Mouse (Mus musculus) macrophage (primary cell): Measurements from ENCODE around the gene Raph1. TPM values are rescaled to one million over a fixed set of nuclear protein-coding genes. Genes with fewer than 3 reads are reported as not detected.
A peak's percentile ranks its signal among the peaks of the same experiment; 100 is the strongest.

Source experiments
- H3K27ac ChIP-seq: fragments of 350-480 bp; formaldehyde crosslinking; 2 replicates; pipeline ENCODE4 v1.9.0; 2021
- H3K36me3 ChIP-seq: fragments of 350-480 bp; formaldehyde crosslinking; 2 replicates; pipeline ENCODE4 v1.9.0; 2021; ENCODE audit errors: inconsistent target
- H3K4me3 ChIP-seq: fragments of 350-480 bp; formaldehyde crosslinking; 2 replicates; pipeline ENCODE4 v1.9.0; 2021; ENCODE audit errors: inconsistent target
- H3K79me2 ChIP-seq: fragments of 350-480 bp; formaldehyde crosslinking; 2 replicates; pipeline ENCODE4 v1.9.0; 2021; ENCODE audit errors: inconsistent target
- WGBS: methylation state at CpG from one replicate; pipeline ENCODE4 v1.1.7; 2026; ENCODE audit warnings: inconsistent platforms; ENCODE audit not compliant: missing documents; 5-methylcytosine and 5-hydroxymethylcytosine counted together
- polyA plus RNA-seq: library from polyadenylated mRNA; stranded (reverse); fragments of 250-400 nt; gene quantifications from 3 replicates; pipeline ENCODE4 v1.2.4, GENCODE M21; 2018; ENCODE audit warnings: inconsistent platforms

Gene Raph1
- polyA plus RNA-seq, 1 experiment from 2014 or later = 26.9 TPM

DNA sequence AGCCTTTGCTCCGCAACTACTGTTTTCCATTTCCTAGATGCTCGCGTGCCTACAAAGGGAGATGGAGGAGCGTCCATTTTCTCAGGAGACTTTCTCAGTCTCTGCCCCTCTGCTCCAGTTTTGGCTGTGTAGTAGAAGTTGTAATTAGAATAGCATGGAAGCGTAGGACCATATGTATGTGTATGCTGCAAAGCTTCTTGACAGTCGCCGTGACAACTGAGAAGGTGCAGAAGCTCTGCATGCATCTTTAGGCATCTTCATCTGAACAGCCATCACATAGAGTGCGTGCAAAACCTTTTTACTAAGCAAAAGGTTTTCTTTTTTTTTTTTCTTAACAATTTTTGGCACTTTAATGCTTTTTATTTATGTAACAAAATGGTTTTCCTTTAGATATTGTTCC lies 14.1 kb upstream of the Raph1 start:
- no peaks in the 10 kb centered on the region for H3K36me3 ChIP-seq
- no peak overlapping the region for H3K4me3 ChIP-seq
- peak overlapping the region; percentile 94 for H3K27ac ChIP-seq
- WGBS = 97% methylated on average over 8 of the region's 8 CpGs
- no peaks in the 10 kb centered on the region for H3K79me2 ChIP-seq

DNA sequence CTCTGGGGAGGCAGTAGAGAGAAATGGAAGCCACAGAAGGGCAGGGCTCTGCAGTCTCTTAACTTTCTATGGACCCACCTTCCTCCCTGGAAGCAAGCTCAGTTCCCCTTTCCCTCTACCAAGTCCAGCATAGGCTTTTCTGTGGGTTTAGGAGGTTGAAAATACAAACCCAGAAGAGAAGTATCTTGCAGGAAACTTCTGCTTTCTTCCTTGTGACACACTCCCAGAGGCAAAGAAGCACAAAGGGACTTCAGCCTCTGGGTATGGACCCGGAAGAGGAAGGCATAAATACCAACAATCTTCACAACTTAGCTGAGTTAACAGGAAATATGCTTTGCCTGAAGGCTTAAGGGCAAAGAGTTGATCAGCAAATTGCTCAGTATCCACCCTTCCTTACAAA lies 13.0 kb upstream of the Raph1 start:
- 0% methylated on average over 1 of the region's 1 CpGs for WGBS
- Histone ChIP-seq H3K4me3 (no peak overlapping the region), H3K27ac (peak overlapping the region; percentile 94), H3K36me3 (no peaks in the 10 kb centered on the region), H3K79me2 (no peaks in the 10 kb centered on the region)

DNA sequence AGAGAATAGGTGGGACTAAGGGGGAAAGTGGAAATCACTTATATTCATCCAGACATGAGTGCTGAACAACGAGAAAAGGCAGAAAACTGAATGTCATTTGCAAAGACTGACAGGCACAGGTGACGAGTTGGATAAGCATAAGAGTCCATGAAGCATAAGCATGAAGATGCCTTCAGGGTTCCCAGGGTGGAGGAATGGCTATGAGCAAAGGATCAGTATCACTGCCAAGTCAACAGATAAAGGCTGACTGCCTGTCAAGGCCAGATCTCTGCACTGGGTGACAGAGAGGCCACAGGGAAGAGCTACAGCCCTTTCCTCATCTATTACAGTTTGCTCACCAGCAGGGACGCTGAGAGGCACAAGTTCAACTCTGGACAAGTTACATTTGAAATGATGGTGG lies 5.8 kb upstream of the Raph1 start:
- WGBS = 86% methylated on average over 3 of the region's 3 CpGs
- Histone ChIP-seq H3K27ac (no peak overlapping the region), H3K4me3 (no peak overlapping the region), H3K79me2 (no peaks in the 10 kb centered on the region), H3K36me3 (no peaks in the 10 kb centered on the region)

DNA sequence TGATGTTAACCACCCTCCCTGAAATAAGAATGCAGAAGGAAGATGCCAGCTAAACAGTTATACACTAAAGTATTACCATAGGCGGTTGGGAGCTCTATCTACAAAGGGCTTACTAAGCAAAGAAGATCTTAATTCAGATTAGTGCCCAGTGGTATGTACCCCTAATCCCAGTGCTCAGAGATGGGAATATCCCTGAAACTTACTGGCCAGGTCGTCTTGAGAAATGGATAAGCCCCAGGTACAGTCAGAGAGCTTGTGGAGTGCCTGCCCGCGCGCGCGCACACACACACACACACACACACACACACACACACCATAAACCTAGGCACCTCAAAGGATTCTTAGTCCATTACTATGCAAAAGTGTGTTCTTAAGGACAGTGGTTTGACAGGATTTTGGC lies 2.8 kb upstream of the Raph1 start:
- 86% methylated on average over 7 of the region's 7 CpGs for WGBS
- H3K79me2 ChIP-seq = peaks cover 13% of the 10 kb centered on the region
- H3K27ac ChIP-seq = peak overlapping the region; percentile 2; the same call in 1 of the 2 replicates

DNA sequence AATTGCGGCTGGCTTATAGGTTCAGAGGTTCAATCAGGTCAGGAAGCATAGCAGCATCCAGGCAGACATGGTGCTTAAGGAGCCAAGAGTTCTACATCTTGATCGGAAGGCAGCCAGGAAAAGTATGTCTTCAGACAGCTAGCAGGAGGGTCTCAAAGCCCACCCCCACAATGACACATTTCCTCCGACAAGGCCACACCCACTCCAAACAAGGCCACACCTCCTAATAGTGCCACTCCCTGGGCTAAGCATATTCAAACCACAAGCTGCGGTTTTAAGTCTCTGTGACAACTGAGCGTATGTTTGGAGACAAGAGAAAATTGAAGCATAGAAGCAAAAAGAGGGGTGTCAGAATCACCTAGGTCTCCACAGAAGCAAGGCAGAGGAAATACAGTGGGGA lies 2.3 kb upstream of the Raph1 start:
- Histone ChIP-seq H3K36me3 (no peaks in the 10 kb centered on the region), H3K27ac (peak overlapping the region; percentile 2; the same call in 1 of the 2 replicates), H3K4me3 (no peak overlapping the region), H3K79me2 (peaks cover 19% of the 10 kb centered on the region)
- WGBS = 48% methylated on average over 5 of the region's 5 CpGs

More for the DNA sequence above, 2.8 kb upstream of the Raph1 start:
- Histone ChIP-seq H3K36me3 (no peaks in the 10 kb centered on the region), H3K4me3 (no peak overlapping the region)

DNA sequence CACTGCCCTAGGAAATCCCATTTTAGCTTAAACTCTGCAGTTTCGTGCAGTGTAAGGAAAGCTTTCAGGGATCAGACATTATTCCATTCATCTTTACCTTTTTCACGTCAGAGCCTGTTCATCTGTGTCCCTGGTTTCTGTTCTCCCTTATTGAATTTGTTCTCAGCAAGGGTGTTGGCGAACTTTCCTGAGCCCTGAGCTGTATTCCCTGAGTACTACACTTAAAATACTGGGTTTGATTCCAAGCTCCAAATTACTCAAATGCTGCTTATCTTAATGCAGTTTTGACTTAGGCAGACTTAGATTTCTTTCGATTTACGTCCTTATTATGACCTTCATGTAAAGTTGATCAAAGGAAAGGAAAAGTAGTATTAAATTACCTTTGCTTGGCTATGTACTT lies 417 bp upstream of the Raph1 start:
- 41% methylated on average over 5 of the region's 5 CpGs for WGBS
- peak overlapping the region; percentile 38 for H3K4me3 ChIP-seq
- peak overlapping the region; percentile 58 for H3K27ac ChIP-seq
- no peaks in the 10 kb centered on the region for H3K36me3 ChIP-seq
- H3K79me2 ChIP-seq = peaks cover 38% of the 10 kb centered on the region

DNA sequence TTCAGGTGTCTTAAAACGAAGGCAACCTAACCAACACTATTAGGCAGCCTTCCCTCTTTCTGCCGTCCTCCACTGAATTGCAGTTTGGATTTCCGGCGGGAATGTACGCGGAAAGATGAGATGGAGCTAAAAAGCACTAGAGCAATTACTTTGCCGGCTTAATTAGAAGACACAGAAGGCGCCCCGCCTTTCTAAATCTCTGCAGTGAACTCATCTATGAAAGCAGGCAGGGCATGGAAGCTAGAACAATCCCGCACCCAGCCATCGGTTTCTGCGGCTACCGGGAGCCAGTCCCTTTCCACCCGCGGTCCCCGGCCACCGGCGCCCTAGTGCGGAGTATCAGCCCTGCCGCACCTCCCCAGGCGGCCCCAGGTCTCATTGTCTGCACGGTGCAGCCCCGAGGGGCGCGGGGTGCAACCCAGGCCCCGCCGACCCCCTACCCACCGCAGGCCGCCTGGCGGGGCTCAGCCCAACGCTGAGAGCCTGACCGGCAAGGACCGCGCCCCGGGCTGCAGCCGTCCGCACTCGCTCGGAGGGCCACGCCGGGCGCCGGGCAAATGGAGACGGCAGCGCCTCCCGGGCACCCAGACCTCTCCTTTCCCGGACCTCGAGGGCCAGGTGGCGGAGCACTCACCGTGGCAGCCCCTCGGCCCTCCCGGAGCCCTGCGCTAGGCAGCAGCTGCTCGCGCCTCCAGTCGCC lies 823 bp downstream of the Raph1 start:
- Histone ChIP-seq H3K27ac (peak overlapping the region; percentile 65), H3K4me3 (peak overlapping the region; percentile 85), H3K36me3 (peaks cover 6% of the 10 kb centered on the region), H3K79me2 (peaks cover 50% of the 10 kb centered on the region)
- WGBS = 1% methylated on average over 47 of the region's 56 CpGs

DNA sequence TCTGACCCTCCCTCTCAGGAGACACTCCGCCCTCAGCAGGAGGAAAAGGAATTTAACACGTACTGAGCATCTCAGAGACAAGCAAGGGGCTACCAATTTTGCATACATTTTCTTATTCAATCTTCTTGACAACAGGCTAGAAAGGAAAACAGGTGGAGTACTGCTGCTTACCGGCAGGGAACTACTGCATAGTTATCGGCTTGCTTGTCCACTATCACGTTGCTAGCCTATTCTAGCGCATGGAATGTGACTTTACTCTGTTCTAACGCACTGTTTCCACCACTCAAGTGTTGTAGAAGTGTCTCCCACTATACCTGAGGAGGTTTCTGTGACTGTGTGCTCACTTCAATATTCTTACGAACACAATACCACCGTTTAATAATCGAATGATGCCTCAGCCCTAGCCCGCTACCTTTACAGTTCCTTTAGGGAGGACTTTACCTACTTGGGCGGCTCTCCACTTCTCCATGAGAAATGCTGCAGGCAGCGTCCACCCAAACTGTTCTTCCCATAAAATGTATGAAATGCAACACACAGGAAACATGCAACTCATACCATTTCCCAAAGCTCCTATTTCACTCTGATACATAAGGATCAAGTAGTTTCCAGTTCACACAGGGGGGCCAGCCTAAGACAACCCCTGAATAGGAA lies 1.5 kb downstream of the Raph1 start:
- 7% methylated on average over 13 of the region's 13 CpGs for WGBS
- Histone ChIP-seq H3K79me2 (peaks cover 57% of the 10 kb centered on the region), H3K4me3 (peak overlapping the region; percentile 85), H3K36me3 (peaks cover 12% of the 10 kb centered on the region), H3K27ac (peak overlapping the region; percentile 65)

DNA sequence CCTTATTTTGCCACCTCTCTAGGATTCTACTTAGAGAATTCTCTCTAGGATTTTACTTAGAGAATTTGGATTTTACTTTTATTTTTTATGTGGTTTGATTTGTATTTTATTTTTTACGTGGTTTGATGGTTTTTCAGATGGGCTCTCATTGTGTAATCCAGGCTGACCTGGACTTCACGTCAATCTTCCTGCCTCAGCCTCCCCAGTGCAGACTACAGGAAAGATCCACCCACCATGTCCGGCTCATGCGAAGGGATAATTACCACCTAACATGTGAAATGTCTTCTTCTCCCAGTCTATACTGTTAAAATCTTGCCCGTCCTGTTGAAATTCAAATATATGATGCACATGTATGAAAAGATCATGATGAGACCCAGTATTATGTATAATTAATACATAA lies 2.2 kb downstream of the Raph1 start:
- Histone ChIP-seq H3K27ac (no peak overlapping the region), H3K36me3 (peaks cover 12% of the 10 kb centered on the region), H3K79me2 (peaks cover 64% of the 10 kb centered on the region), H3K4me3 (peak overlapping the region; percentile 85)
- WGBS = 85% methylated on average over 4 of the region's 5 CpGs

DNA sequence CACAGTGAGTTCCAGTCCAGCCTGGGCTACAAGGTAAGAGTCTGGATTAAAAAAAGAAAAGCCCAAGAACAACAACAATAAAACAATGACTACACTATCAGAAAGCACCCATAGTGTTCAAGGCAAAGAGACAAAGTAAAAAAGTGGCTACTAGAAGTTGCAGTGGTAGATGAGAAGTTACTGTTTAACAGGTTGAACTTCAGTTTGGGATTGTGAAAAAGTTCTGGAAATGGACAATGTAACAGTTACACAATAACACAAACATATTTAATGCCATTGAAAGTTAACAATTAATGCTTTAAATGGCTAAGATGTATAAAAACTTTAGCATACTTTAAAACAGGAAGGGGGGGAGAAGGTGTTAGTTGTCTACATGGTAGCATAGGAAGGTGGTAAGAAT lies 3.9 kb downstream of the Raph1 start:
- peaks cover 81% of the 10 kb centered on the region for H3K79me2 ChIP-seq
- H3K4me3 ChIP-seq = no peak overlapping the region
- H3K36me3 ChIP-seq = peaks cover 12% of the 10 kb centered on the region
- no peak overlapping the region for H3K27ac ChIP-seq

DNA sequence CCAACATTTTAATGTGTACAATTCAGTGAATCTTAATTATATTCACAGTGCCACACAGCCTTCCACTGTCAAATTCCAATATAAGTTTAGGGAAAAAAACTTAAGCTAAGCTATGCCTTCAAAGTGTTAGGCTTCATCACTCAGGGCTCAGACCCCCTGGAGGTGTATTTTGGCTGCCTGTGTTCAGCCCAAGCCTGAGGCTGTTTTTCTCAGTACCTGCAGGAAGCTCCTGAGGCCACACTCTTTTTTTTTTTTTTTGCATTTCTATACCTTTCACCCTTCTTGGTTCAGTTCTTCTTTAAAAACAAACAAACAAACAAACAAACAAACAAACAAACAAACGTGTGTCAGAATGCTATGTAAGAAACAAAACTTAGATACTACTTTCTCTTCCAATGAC lies 23.2 kb downstream of the Raph1 start:
- WGBS = 92% methylated on average over 1 of the region's 1 CpGs

DNA sequence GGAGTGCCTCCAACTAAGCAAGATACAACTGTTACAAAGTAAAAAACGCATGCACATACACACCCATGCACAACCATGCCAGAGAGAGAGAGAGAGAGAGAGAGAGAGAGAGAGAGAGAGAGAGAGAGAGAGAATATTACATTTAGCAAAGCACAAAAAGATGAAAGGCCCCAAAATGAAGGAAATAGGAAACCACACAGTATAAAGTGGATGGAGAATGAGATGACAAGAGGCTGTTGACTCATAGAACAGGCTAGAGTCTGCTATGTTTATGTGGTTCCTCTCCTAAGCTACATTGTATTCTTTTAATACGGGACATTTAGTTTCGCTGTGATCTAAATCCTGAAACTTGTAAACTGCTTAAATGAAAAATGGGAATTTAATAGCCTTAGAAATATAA lies 27.6 kb downstream of the Raph1 start:
- WGBS = 72% methylated on average over 3 of the region's 3 CpGs
- Histone ChIP-seq H3K79me2 (peaks cover 100% of the 10 kb centered on the region), H3K27ac (no peak overlapping the region), H3K4me3 (no peak overlapping the region), H3K36me3 (no peaks in the 10 kb centered on the region)

More for the DNA sequence above, 23.2 kb downstream of the Raph1 start:
- Histone ChIP-seq H3K4me3 (no peak overlapping the region), H3K36me3 (peaks cover 7% of the 10 kb centered on the region; the same call in 1 of the 2 replicates), H3K27ac (no peak overlapping the region), H3K79me2 (peaks cover 100% of the 10 kb centered on the region)

DNA sequence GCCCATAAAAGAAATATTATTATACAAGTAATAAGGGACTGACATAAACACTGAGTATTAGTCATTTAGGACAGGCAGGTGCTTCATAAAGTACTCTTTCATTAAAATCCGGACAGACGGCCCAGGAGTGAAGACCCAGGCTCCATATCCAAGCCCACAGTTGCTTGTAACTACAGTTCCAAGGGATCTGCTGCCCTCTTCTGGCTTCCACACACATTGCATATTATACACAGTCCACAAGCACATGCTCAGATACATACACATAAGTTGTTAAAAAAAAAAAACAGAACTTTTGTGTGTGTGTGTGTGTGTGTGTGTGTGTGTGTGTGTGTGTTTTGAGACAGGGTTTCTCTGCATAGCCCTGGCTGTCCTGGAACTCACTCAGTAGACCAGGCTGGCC lies 32.0 kb downstream of the Raph1 start:
- Histone ChIP-seq H3K79me2 (peaks cover 97% of the 10 kb centered on the region), H3K36me3 (peaks cover 23% of the 10 kb centered on the region; the same call in 1 of the 2 replicates), H3K27ac (no peak overlapping the region), H3K4me3 (no peak overlapping the region)
- WGBS = 87% methylated on average over 2 of the region's 2 CpGs

DNA sequence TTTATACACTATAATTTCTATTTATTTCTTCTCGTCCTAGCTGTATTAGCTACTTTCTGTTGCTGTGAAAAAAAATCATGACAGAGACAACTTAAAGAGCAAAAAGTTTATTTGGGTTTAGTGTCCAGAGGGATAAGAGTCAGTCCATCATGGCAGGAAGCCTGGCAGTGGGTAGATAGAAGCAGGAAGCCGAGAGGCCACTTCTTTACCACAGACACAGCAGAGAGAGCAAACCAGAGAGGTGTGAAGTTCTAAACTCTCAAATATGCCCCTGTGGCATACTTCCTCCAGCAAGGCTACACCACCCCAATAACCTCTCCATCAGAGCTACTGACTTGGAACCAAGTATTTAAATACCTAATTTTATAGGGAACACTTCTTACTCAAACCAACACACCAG lies 36.3 kb downstream of the Raph1 start:
- Histone ChIP-seq H3K36me3 (peaks cover 60% of the 10 kb centered on the region), H3K79me2 (peaks cover 71% of the 10 kb centered on the region), H3K4me3 (no peak overlapping the region), H3K27ac (no peak overlapping the region)
- 53% methylated on average over 2 of the region's 2 CpGs for WGBS

DNA sequence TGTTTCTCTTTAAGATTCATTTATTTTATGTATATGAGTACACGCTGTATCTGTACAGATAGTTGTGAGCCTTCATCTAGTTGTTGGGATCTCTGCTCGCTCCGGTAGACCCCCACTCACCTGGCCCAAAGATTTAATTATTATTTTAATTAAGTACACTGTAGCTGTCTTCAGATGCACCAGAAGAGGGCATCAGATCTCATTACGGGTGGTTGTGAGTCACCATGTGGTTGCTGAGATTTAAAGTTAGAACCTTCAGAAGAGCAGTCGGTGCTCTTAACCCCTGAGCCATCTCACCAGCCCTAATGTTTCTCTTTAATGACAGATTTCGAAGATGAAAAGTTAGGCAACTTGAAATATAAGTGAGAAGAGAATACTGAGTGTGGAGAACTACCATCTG lies 36.8 kb downstream of the Raph1 start:
- Histone ChIP-seq H3K27ac (no peak overlapping the region), H3K4me3 (no peak overlapping the region), H3K36me3 (peaks cover 65% of the 10 kb centered on the region), H3K79me2 (peaks cover 65% of the 10 kb centered on the region)
- WGBS = 92% methylated on average over 6 of the region's 6 CpGs
